Mouse (Mus musculus) myocyte (in vitro differentiated cells): ENCODE data around the gene Hexa. TPM values are rescaled to one million over a fixed set of nuclear protein-coding genes. Genes with fewer than 3 reads are reported as not detected.
A peak's percentile ranks its signal among the peaks of the same experiment; 100 is the strongest.

Source experiments
- H3K27me3 ChIP-seq: one replicate; pipeline ENCODE4 v1.6.1; 2011; ENCODE audit not compliant: control insufficient read depth, insufficient read depth, insufficient read length
- H3K36me3 ChIP-seq: one replicate; pipeline ENCODE4 v1.6.1; 2011; ENCODE audit not compliant: control insufficient read depth, insufficient read depth
- H3K4me2 ChIP-seq: one replicate; pipeline ENCODE4 v1.6.1; 2011; ENCODE audit warnings: low read depth, control low read depth
- H3K4me3 ChIP-seq: one replicate; pipeline ENCODE4 v1.5.1; 2011; ENCODE audit warnings: mild to moderate bottlenecking, control low read depth, moderate library complexity
- H3K79me2 ChIP-seq: one replicate; pipeline ENCODE4 v1.6.1; 2011; ENCODE audit not compliant: control insufficient read depth, insufficient read depth
- H3ac ChIP-seq: one replicate; pipeline ENCODE4 v1.6.1; 2011; ENCODE audit not compliant: control insufficient read depth, insufficient read length
- CEBPB ChIP-seq: IDR thresholded peaks from 2 replicates; pipeline ENCODE4 v1.6.1; 2011; ENCODE audit warnings: mild to moderate bottlenecking, moderate library complexity; ENCODE audit not compliant: poor library complexity, insufficient read depth, severe bottlenecking
- E2F4 ChIP-seq: IDR thresholded peaks from one replicate; pipeline ENCODE4 v1.6.1; 2011; ENCODE audit warnings: mild to moderate bottlenecking, control low read depth, moderate library complexity; ENCODE audit not compliant: insufficient read depth
- MAX ChIP-seq: IDR thresholded peaks from one replicate; pipeline ENCODE4 v1.6.1; 2011; ENCODE audit warnings: low read depth, mild to moderate bottlenecking, control low read depth
- MYOD1 ChIP-seq, 3 experiments: IDR thresholded peaks; one replicate each; pipeline ENCODE4 v1.6.1; 2011; ENCODE audit warnings: control low read depth in 2 of 3, low read depth in 2 of 3, mild to moderate bottlenecking in 2 of 3, moderate library complexity in 1 of 3; ENCODE audit not compliant: insufficient read length in 2 of 3, control insufficient read depth in 1 of 3
- MYOG ChIP-seq, 3 experiments: IDR thresholded peaks; one replicate each; pipeline ENCODE4 v1.6.1; 2011; ENCODE audit warnings: control low read depth in 2 of 3, low read depth in 2 of 3, mild to moderate bottlenecking in 2 of 3; ENCODE audit not compliant: insufficient read length in 2 of 3, control insufficient read depth in 1 of 3, insufficient read depth in 1 of 3
- POLR2A ChIP-seq: IDR thresholded peaks from one replicate; pipeline ENCODE4 v1.6.1; 2011; ENCODE audit warnings: low read depth, mild to moderate bottlenecking, control low read depth, moderate library complexity; ENCODE audit not compliant: insufficient read length
- POLR2AphosphoS2 ChIP-seq: IDR thresholded peaks from one replicate; pipeline ENCODE4 v1.6.1; 2011; ENCODE audit warnings: low read depth, control low read depth; ENCODE audit not compliant: insufficient read length
- REST ChIP-seq: IDR thresholded peaks from one replicate; pipeline ENCODE4 v1.6.1; 2011; ENCODE audit warnings: mild to moderate bottlenecking, control low read depth, moderate library complexity; ENCODE audit not compliant: insufficient read depth, insufficient read length
- SRF ChIP-seq: IDR thresholded peaks from one replicate; pipeline ENCODE4 v1.6.1; 2011; ENCODE audit warnings: low read depth; ENCODE audit not compliant: control insufficient read depth, insufficient read length
- TCF12 ChIP-seq: IDR thresholded peaks from one replicate; pipeline ENCODE4 v1.6.1; 2011; ENCODE audit warnings: mild to moderate bottlenecking, control low read depth; ENCODE audit not compliant: poor library complexity, insufficient read depth, severe bottlenecking
- TCF3 ChIP-seq: IDR thresholded peaks from one replicate; pipeline ENCODE4 v1.6.1; 2011; ENCODE audit warnings: low read depth, control low read depth; ENCODE audit not compliant: insufficient read length
- USF1 ChIP-seq: IDR thresholded peaks from one replicate; pipeline ENCODE4 v1.6.1; 2011; ENCODE audit warnings: low read depth, mild to moderate bottlenecking, control low read depth, moderate library complexity
- polyA plus RNA-seq: library from polyadenylated mRNA; unstranded; fragments of >200 nt; fragmentation: generic; extraction: Trizol; gene quantifications from one replicate; pipeline ENCODE4 v1.2.1, GENCODE M21; 2012; ENCODE audit warnings: missing spikeins

Hexa gene
- polyA plus RNA-seq, 1 experiment, result 131 TPM

GRCm38 (mm10) chr9:59528274-59528673 is 11.1 kb upstream of the Hexa start:
- Histone ChIP-seq H3K36me3 (no peaks in the 10 kb centered on the region), H3K4me3 (no peak overlapping the region), H3K27me3 (no peaks in the 10 kb centered on the region), H3K79me2 (no peaks in the 10 kb centered on the region), H3K4me2 (peak overlapping the region; percentile 43), H3ac (no peak overlapping the region)
- no peak for TF ChIP-seq MAX
- TF ChIP-seq POLR2A, result no peak
- TF ChIP-seq TCF12, result no peak
- TF ChIP-seq CEBPB, result no peak

- Histone ChIP-seq H3K4me3 (no peak overlapping the region), H3K27me3 (no peaks in the 10 kb centered on the region), H3K4me2 (no peak overlapping the region), H3K36me3 (no peaks in the 10 kb centered on the region), H3K79me2 (no peaks in the 10 kb centered on the region), H3ac (no peak overlapping the region)
- TF ChIP-seq POLR2A (no peak), REST (no peak), CEBPB (no peak), SRF (no peak)
Measured at GRCm38 (mm10) chr9:59531645-59532044, 7.7 kb upstream of the Hexa start.

- Histone ChIP-seq H3ac (no peak overlapping the region), H3K4me2 (peak overlapping the region; percentile 53), H3K27me3 (no peaks in the 10 kb centered on the region), H3K36me3 (no peaks in the 10 kb centered on the region), H3K4me3 (no peak overlapping the region), H3K79me2 (no peaks in the 10 kb centered on the region)
- TF ChIP-seq POLR2AphosphoS2 (no peak), TCF12 (no peak), REST (no peak), POLR2A (no peak), MYOG (IDR thresholded peaks at IDR 0.05; ENCODE audit: control insufficient read depth in 1 of 3, insufficient read depth in 1 of 3, insufficient read length in 2 of 3, low read depth in 2 of 3) (no peak), MYOD1 (IDR thresholded peaks at IDR 0.05; ENCODE audit: control insufficient read depth in 1 of 3, insufficient read length in 2 of 3, low read depth in 2 of 3) (no peak), SRF (no peak), TCF3 (no peak), E2F4 (no peak), MAX (no peak)
Measured at GRCm38 (mm10) chr9:59533422-59533821, 5.9 kb upstream of the Hexa start.

- TF ChIP-seq REST, result no peak
- TF ChIP-seq MYOG (IDR thresholded peaks at IDR 0.05; ENCODE audit: control insufficient read depth in 1 of 3, insufficient read depth in 1 of 3, insufficient read length in 2 of 3, low read depth in 2 of 3), result peak; percentile 51 to 90 (median 87)
- TF ChIP-seq MAX, result no peak
- TF ChIP-seq CEBPB, result peak; percentile 89
- no peak for TF ChIP-seq POLR2AphosphoS2
- peak; percentile 75 to 93 (median 92) for TF ChIP-seq MYOD1 (IDR thresholded peaks at IDR 0.05; ENCODE audit: control insufficient read depth in 1 of 3, insufficient read length in 2 of 3, low read depth in 2 of 3)
- peak; percentile 59 for TF ChIP-seq TCF12
- no peak for TF ChIP-seq E2F4
- peak; percentile 36 for TF ChIP-seq SRF
- peak; percentile 27 for TF ChIP-seq POLR2A
- no peak for TF ChIP-seq USF1
- peak; percentile 55 for TF ChIP-seq TCF3
- no peak overlapping the region for H3K4me3 ChIP-seq
- no peaks in the 10 kb centered on the region for H3K27me3 ChIP-seq
- no peaks in the 10 kb centered on the region for H3K79me2 ChIP-seq
- no peak overlapping the region for H3ac ChIP-seq
- H3K4me2 ChIP-seq, result peak overlapping the region; percentile 56
- H3K36me3 ChIP-seq, result no peaks in the 10 kb centered on the region
Measured at GRCm38 (mm10) chr9:59533889-59534288, 5.5 kb upstream of the Hexa start.

GRCm38 (mm10) chr9:59537651-59538050 is 1.7 kb upstream of the Hexa start:
- Histone ChIP-seq H3K27me3 (no peaks in the 10 kb centered on the region), H3ac (no peak overlapping the region), H3K36me3 (no peaks in the 10 kb centered on the region), H3K79me2 (peaks cover 27% of the 10 kb centered on the region), H3K4me2 (peak overlapping the region; percentile 21), H3K4me3 (no peak overlapping the region)
- TF ChIP-seq TCF3 (no peak), POLR2AphosphoS2 (no peak), CEBPB (0 out of 2 replicates have a peak, but pooled peaks have one; percentile 35), MYOG (IDR thresholded peaks at IDR 0.05; ENCODE audit: control insufficient read depth in 1 of 3, insufficient read depth in 1 of 3, insufficient read length in 2 of 3, low read depth in 2 of 3) (no peak), MYOD1 (IDR thresholded peaks at IDR 0.05; ENCODE audit: control insufficient read depth in 1 of 3, insufficient read length in 2 of 3, low read depth in 2 of 3) (no peak), TCF12 (no peak), SRF (no peak), POLR2A (no peak)
